Mouse (Mus musculus) liver, postnatal 0 days (tissue): ENCODE data around the gene Synm.

Experiments used
- CTCF ChIP-seq: sonication (generic); IDR thresholded peaks from 2 replicates; pipeline ENCODE4 v1.5.1; 2016; ENCODE audit warnings: antibody characterized with exemption, low read depth
- EP300 ChIP-seq: IDR thresholded peaks from 2 replicates; pipeline ENCODE4 v1.6.1; 2016; ENCODE audit warnings: antibody characterized with exemption, low read depth, mild to moderate bottlenecking

GRCm38 (mm10) chr7:67758858-67759628 lies 499 bp downstream of the Synm start:
- TF ChIP-seq CTCF (no peak), EP300 (no peak)
